Mouse (Mus musculus): Measurements from ENCODE around the gene Esr2.

- TF ChIP-seq GATA1 (IDR thresholded peaks at IDR 0.05; ENCODE audit: low read length), result no peak
- TF ChIP-seq TAL1 (IDR thresholded peaks at IDR 0.05; ENCODE audit: low read length), result no peak
These were observed 72.3 kb downstream of the Esr2 start for GRCm38 (mm10) chr12:76104596-76105351.
